Mouse (Mus musculus) intestine, embryonic 16.5 days (tissue): Measurements from ENCODE around the gene Znhit6. TPM values are rescaled to one million over a fixed set of nuclear protein-coding genes. Genes with fewer than 3 reads are reported as not detected.

ENCODE experiments used
- ATAC-seq: fragments of 200-750 bp; cut with Nextera tagmentation; 2 replicates; pipeline ENCODE4 v1.8.0; 2017; ENCODE audit warnings: moderate TSS enrichment, moderate library complexity
- H3K27ac ChIP-seq: fragments of 300-500 bp; sonication (generic); 2 replicates; pipeline ENCODE4 v1.5.1; 2014; ENCODE audit warnings: mild to moderate bottlenecking, low read length
- H3K27me3 ChIP-seq: fragments of 300-500 bp; sonication (generic); replicated peaks from 2 replicates; pipeline ENCODE4 v1.6.1; 2014; ENCODE audit warnings: low read length, control low read depth, mixed read lengths; ENCODE audit not compliant: control insufficient read depth, insufficient read depth
- H3K36me3 ChIP-seq: fragments of 300-500 bp; sonication (generic); 2 replicates; pipeline ENCODE4 v1.6.1; 2014; ENCODE audit warnings: low read length, control low read depth; ENCODE audit not compliant: control insufficient read depth, insufficient read depth
- H3K4me1 ChIP-seq: fragments of 300-500 bp; sonication (generic); 2 replicates; pipeline ENCODE4 v1.6.1; 2014; ENCODE audit warnings: low read length, control low read depth, mixed read lengths; ENCODE audit not compliant: control insufficient read depth, insufficient read depth
- H3K4me2 ChIP-seq: fragments of 300-500 bp; sonication (generic); 2 replicates; pipeline ENCODE4 v1.6.1; 2014; ENCODE audit warnings: low read depth, low read length, control low read depth
- H3K4me3 ChIP-seq: fragments of 300-500 bp; sonication (generic); 2 replicates; pipeline ENCODE4 v1.5.1; 2014; ENCODE audit warnings: mild to moderate bottlenecking, low read length
- H3K9ac ChIP-seq: fragments of 300-500 bp; sonication (generic); 2 replicates; pipeline ENCODE4 v1.6.1; 2014; ENCODE audit warnings: low read depth, low read length
- H3K9me3 ChIP-seq: fragments of 300-500 bp; sonication (generic); 2 replicates; pipeline ENCODE4 v1.6.1; 2016; ENCODE audit warnings: low read length, control low read depth; ENCODE audit not compliant: control insufficient read depth
- WGBS: fragments of 180-500 bp; shearing (Covaris S2); extraction: QIAGEN DNeasy Blood & Tissue Kit; methylation state at CpG from one replicate; pipeline ENCODE4 v1.1.7; 2014; 5-methylcytosine and 5-hydroxymethylcytosine counted together
- polyA plus RNA-seq: library from polyadenylated mRNA; unstranded; fragments of >200 nt; fragmentation: Nextera tagmentation; extraction: Ambion mirVana; gene quantifications from 2 replicates; pipeline ENCODE4 v1.2.1, GENCODE M21; 2015

Gene Znhit6
- polyA plus RNA-seq, 1 experiment from 2014 or later, result 28.4 TPM

DNA sequence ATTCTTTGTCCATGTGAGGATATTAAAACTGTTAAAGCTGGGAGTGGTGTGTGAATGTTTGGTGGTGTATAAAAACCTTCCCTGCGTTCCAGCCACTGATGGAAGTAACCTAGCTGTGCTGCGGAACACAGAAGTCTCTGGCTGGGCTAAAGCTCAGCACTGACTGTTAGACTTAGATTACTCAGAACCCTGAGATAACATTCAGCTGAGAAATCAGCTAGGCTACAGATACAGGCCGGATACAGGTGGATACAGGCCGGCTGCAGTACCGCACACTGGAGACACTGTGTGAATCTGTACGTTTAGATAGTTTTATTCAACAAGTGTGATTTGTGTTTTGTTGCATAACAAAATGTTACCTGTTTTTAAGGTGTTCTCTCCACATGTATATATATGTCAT, 24.8 kb downstream of the Znhit6 start:
- Histone ChIP-seq H3K4me3 (no peak overlapping the region), H3K4me2 (no peak overlapping the region), H3K27me3 (no peaks in the 10 kb centered on the region), H3K4me1 (peaks cover 11% of the 10 kb centered on the region), H3K27ac (no peak overlapping the region), H3K9ac (no peak overlapping the region), H3K36me3 (0 out of 2 replicates have a peak, but pooled peaks cover 5% of the 10 kb centered on the region), H3K9me3 (no peaks in the 10 kb centered on the region)
- 72% methylated on average over 6 of the region's 6 CpGs for WGBS
- ATAC-seq, result no peak

DNA sequence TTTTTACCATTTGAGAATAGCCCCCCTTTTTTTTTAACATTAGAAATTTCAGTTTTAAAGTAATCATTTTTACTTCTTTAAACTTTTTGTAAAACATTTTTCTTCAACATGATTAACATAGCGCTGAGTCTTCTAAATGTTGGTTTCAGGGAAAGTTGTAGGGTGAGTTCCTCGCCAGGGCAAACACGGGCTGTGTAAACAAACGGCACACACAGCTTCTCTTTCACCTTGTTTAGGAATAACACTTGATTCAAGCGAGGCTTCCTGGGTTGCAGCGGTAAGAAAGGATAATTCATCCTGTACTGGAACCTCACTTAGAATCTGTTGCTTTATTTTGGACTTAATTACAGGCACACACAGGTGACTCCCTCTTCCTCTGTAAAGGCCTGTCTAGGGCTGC, 25.3 kb downstream of the Znhit6 start:
- Histone ChIP-seq H3K27ac (no peak overlapping the region), H3K4me3 (no peak overlapping the region), H3K27me3 (no peaks in the 10 kb centered on the region), H3K9me3 (no peaks in the 10 kb centered on the region), H3K9ac (0 out of 2 replicates have a peak overlapping the region, but pooled peaks have one; percentile 25), H3K4me1 (peaks cover 11% of the 10 kb centered on the region), H3K4me2 (no peak overlapping the region), H3K36me3 (0 out of 2 replicates have a peak, but pooled peaks cover 5% of the 10 kb centered on the region)
- peak; percentile 43; the same call in 1 of the 2 replicates for ATAC-seq
- 36% methylated on average over 6 of the region's 6 CpGs for WGBS

GRCm38 (mm10) chr3:145602410-145603206, 26.6 kb downstream of the Znhit6 start:
- H3K27me3 ChIP-seq, result no peaks in the 10 kb centered on the region
- no peak overlapping the region for H3K4me2 ChIP-seq
- ATAC-seq, result peak; percentile 80
- H3K36me3 ChIP-seq, result 0 out of 2 replicates have a peak, but pooled peaks cover 5% of the 10 kb centered on the region
- WGBS, result 45% methylated on average over 11 of the region's 11 CpGs
- peaks cover 11% of the 10 kb centered on the region for H3K4me1 ChIP-seq
- H3K4me3 ChIP-seq, result no peak overlapping the region
- peak overlapping the region; percentile 13; the same call in 1 of the 2 replicates for H3K27ac ChIP-seq
- no peak overlapping the region for H3K9ac ChIP-seq
- H3K9me3 ChIP-seq, result no peaks in the 10 kb centered on the region

- peaks cover 11% of the 10 kb centered on the region for H3K4me1 ChIP-seq
- no peak overlapping the region for H3K9ac ChIP-seq
- H3K4me3 ChIP-seq, result no peak overlapping the region
- H3K27me3 ChIP-seq, result no peaks in the 10 kb centered on the region
- H3K9me3 ChIP-seq, result no peaks in the 10 kb centered on the region
- no peak overlapping the region for H3K27ac ChIP-seq
- no peak for ATAC-seq
- H3K36me3 ChIP-seq, result no peaks in the 10 kb centered on the region
- H3K4me2 ChIP-seq, result no peak overlapping the region
- 88% methylated on average over 5 of the region's 5 CpGs for WGBS
Measured at GRCm38 (mm10) chr3:145605437-145606123, 29.6 kb downstream of the Znhit6 start.

- Histone ChIP-seq H3K9me3 (no peaks in the 10 kb centered on the region), H3K9ac (no peak overlapping the region), H3K4me3 (no peak overlapping the region), H3K4me1 (no peaks in the 10 kb centered on the region), H3K27me3 (no peaks in the 10 kb centered on the region), H3K4me2 (no peak overlapping the region), H3K36me3 (no peaks in the 10 kb centered on the region), H3K27ac (no peak overlapping the region)
- 89% methylated on average over 5 of the region's 5 CpGs for WGBS
- no peak for ATAC-seq
Measured at GRCm38 (mm10) chr3:145608320-145608719, 32.3 kb downstream of the Znhit6 start.

DNA sequence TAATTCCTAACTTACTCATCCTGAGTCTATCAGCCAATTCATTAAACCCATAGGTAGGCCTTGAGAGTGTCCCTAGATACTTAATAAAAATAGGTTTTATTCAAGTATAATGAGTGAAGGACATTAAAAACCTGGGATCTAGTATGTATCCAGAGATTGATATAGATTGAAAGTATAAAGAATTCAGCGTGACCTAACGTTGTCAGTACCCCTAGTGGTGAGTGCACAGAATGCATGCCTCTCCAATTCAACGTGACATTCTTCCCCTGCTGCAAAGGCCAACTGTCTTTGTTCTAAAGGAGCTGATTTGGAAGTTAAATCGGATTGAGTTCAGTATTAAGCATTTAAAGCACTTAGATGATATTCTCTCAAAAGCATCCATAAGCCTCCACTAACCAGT, 36.7 kb downstream of the Znhit6 start:
- no peaks in the 10 kb centered on the region for H3K27me3 ChIP-seq
- H3K4me2 ChIP-seq, result no peak overlapping the region
- H3K27ac ChIP-seq, result no peak overlapping the region
- H3K36me3 ChIP-seq, result no peaks in the 10 kb centered on the region
- no peak for ATAC-seq
- H3K4me1 ChIP-seq, result no peaks in the 10 kb centered on the region
- no peak overlapping the region for H3K9ac ChIP-seq
- H3K4me3 ChIP-seq, result no peak overlapping the region
- WGBS, result 26% methylated on average over 4 of the region's 4 CpGs
- no peaks in the 10 kb centered on the region for H3K9me3 ChIP-seq

- H3K9me3 ChIP-seq, result no peaks in the 10 kb centered on the region
- ATAC-seq, result no peak
- 74% methylated on average over 4 of the region's 4 CpGs for WGBS
- H3K27ac ChIP-seq, result no peak overlapping the region
- H3K4me2 ChIP-seq, result no peak overlapping the region
- no peaks in the 10 kb centered on the region for H3K36me3 ChIP-seq
- H3K4me1 ChIP-seq, result no peaks in the 10 kb centered on the region
- H3K4me3 ChIP-seq, result no peak overlapping the region
- no peak overlapping the region for H3K9ac ChIP-seq
- H3K27me3 ChIP-seq, result no peaks in the 10 kb centered on the region
Measured at GRCm38 (mm10) chr3:145613234-145613633, 37.2 kb downstream of the Znhit6 start.

DNA sequence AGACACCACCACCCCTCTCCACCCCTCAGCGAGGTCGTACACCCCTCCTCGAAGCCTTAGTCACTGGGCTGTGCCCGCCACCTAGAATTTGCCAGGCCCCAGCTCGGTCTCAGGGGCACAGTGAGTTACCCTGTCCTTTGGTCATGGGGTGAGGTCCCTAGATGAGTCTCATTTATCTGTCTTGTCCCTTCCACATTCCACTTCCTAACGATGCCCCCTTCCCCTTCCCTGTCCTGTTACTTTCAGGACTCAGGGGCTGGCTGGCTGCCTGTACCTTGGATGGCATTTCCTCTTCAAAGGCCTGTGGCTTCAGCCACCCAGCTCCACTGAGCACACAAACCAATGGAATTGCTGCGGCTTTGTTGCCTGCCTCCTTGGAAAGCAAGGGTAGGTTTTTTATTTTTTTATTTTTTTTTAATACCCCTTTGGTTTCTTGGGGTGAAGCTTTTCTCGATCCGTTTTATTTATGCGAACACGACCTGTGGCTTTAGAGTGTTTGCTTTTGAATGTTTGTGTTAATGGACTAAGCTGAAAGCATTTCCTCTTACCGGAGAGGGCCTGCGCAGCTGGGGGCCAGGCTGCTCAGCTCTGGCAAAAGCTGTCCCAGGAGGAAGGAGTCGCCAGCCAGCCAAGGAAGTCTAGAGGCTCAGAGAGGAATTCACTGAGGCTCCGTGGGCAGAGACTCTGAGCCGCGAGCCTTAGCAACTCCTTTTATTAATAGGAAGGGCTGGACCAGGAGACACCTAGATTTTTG, 38.5 kb downstream of the Znhit6 start:
- H3K4me2 ChIP-seq, result no peak overlapping the region
- H3K9ac ChIP-seq, result no peak overlapping the region
- no peak overlapping the region for H3K27ac ChIP-seq
- no peaks in the 10 kb centered on the region for H3K27me3 ChIP-seq
- no peaks in the 10 kb centered on the region for H3K36me3 ChIP-seq
- no peak overlapping the region for H3K4me3 ChIP-seq
- H3K4me1 ChIP-seq, result no peaks in the 10 kb centered on the region
- WGBS, result 21% methylated on average over 17 of the region's 17 CpGs
- ATAC-seq, result peak; percentile 63
- no peaks in the 10 kb centered on the region for H3K9me3 ChIP-seq

- 72% methylated on average over 9 of the region's 9 CpGs for WGBS
- Histone ChIP-seq H3K9ac (no peak overlapping the region), H3K9me3 (no peaks in the 10 kb centered on the region), H3K4me1 (no peaks in the 10 kb centered on the region), H3K4me3 (no peak overlapping the region), H3K27ac (no peak overlapping the region), H3K4me2 (no peak overlapping the region), H3K36me3 (no peaks in the 10 kb centered on the region), H3K27me3 (no peaks in the 10 kb centered on the region)
- ATAC-seq, result peak; percentile 34; the same call in 1 of the 2 replicates
Measured at GRCm38 (mm10) chr3:145618299-145618698, 42.3 kb downstream of the Znhit6 start.
